Mouse (Mus musculus) Patski (cell line): Measurements from ENCODE around the gene Clca1. TPM values are rescaled to one million over a fixed set of nuclear protein-coding genes. Genes with fewer than 3 reads are reported as not detected.
A peak's percentile ranks its signal among the peaks of the same experiment; 100 is the strongest.
"Not testable (repeated sequence)": the region's sequence is repeated elsewhere in the genome, so short reads cannot be mapped to it uniquely, and the experiment has no call there.

Experiments used
- ATAC-seq: fragments of 100-300 bp; one replicate; pipeline ENCODE4 v1.8.0; 2021
- CTCF ChIA-PET: fragments of 350-600 bp; sonication (Branson Sonifier 250); formaldehyde crosslinking; loops from one replicate; lab custom pipeline; 2022; ENCODE audit warnings: inconsistent platforms; lab: Charles Lee
- POLR2A ChIA-PET: fragments of 350-600 bp; sonication (Branson Sonifier 250); formaldehyde crosslinking; loops from one replicate; lab custom pipeline; 2022; ENCODE audit warnings: antibody characterized with exemption, inconsistent platforms; lab: Charles Lee
- DNase-seq: peaks from one replicate; pipeline ENCODE4 v3.0.0-alpha.2; 2011; ENCODE audit warnings: low read depth, low spot score
- H3K27me3 ChIP-seq: fragments of 371-371 bp; one replicate; pipeline ENCODE4 v1.5.1; 2021
- CTCF ChIP-seq: fragments of 100-300 bp; IDR thresholded peaks from one replicate; pipeline ENCODE4 v1.5.1; 2021
- in situ Hi-C: fragments of 300-500 bp; cut with MboI; formaldehyde crosslinking; loops from 3 replicates; pipeline ENCODE4 v1.11.1; 2018; ENCODE audit warnings: low pct_unique_long_range_greater_than_20kb, mixed read lengths
- polyA plus RNA-seq: library from polyadenylated mRNA; unstranded; gene quantifications from one replicate; pipeline ENCODE4 v1.2.3, GENCODE M21; 2021

Clca1 gene
- not detected for polyA plus RNA-seq

GRCm38 (mm10) chr3:145032676-145033075 lies at the start of gene Clca1:
Clca1 (minus strand) TSS chr3:145032776.
- DNase-seq (no peak), ATAC-seq (no peak)
- CTCF ChIA-PET, result no interaction called here
- in situ Hi-C loops, result no loop called here
- TF ChIP-seq CTCF, result no peak
- POLR2A ChIA-PET, result no interaction called here
- no peaks in the 10 kb centered on the region for H3K27me3 ChIP-seq

- ATAC-seq, result no peak
- in situ Hi-C loops, result no loop called here
- ChIA-PET POLR2A (no interaction called here), CTCF (interaction anchor here (0.7 to 3.5 kb wide), 4 partner anchors 8 to 19 kb away, joined by 3 to 16 read pairs (median 4); no protein-coding TSS in a partner anchor)
- TF ChIP-seq CTCF, result no peak
- no peak for DNase-seq
- no peaks in the 10 kb centered on the region for H3K27me3 ChIP-seq
These were observed 48.3 kb upstream of the Clca1 start for GRCm38 (mm10) chr3:145080904-145081303.

GRCm38 (mm10) chr3:145078405-145078804 lies 45.8 kb upstream of the Clca1 start:
- in situ Hi-C loops, result no loop called here
- ATAC-seq, result no peak
- no peak for DNase-seq
- POLR2A ChIA-PET, result no interaction called here
- H3K27me3 ChIP-seq, result no peaks in the 10 kb centered on the region
- CTCF ChIA-PET, result no interaction called here
- no peak for TF ChIP-seq CTCF

GRCm38 (mm10) chr3:145072339-145072738 lies 39.8 kb upstream of the Clca1 start:
- no peak for ATAC-seq
- ChIA-PET POLR2A (no interaction called here), CTCF (interaction anchor here (0.7 to 1.0 kb wide), 2 partner anchors 9 to 10 kb away, joined by 3 to 5 read pairs; no protein-coding TSS in a partner anchor)
- no peak for TF ChIP-seq CTCF
- DNase-seq, result no peak
- in situ Hi-C loops, result no loop called here
- no peaks in the 10 kb centered on the region for H3K27me3 ChIP-seq

- TF ChIP-seq CTCF, result no peak
- H3K27me3 ChIP-seq, result peaks cover 4% of the 10 kb centered on the region
- no peak for ATAC-seq
- ChIA-PET CTCF (interaction anchor here (1.1 kb wide), 1 partner anchor 12 kb away, joined by 3 read pairs; no protein-coding TSS in a partner anchor), POLR2A (no interaction called here)
- in situ Hi-C loops, result loop anchor here (5.0 kb wide), 1 partner anchor 52 kb away; no protein-coding TSS in a partner anchor
- DNase-seq, result no peak
These were observed 36.4 kb upstream of the Clca1 start for GRCm38 (mm10) chr3:145068964-145069363.

GRCm38 (mm10) chr3:145055138-145055537 lies 22.6 kb upstream of the Clca1 start:
- POLR2A ChIA-PET, result interaction anchor here (0.6 kb wide), 2 partner anchors 28 to 87 kb away, joined by 3 read pairs; no protein-coding TSS in a partner anchor
- in situ Hi-C loops, DNase-seq, ATAC-seq, CTCF ChIA-PET, H3K27me3 ChIP-seq: not testable (repeated sequence)

GRCm38 (mm10) chr3:145049820-145050219 lies 17.2 kb upstream of the Clca1 start:
- ChIA-PET CTCF (no interaction called here), POLR2A (no interaction called here)
- DNase-seq, result no peak
- H3K27me3 ChIP-seq, result no peaks in the 10 kb centered on the region
- in situ Hi-C loops, result no loop called here
- no peak for TF ChIP-seq CTCF
- ATAC-seq, result no peak

GRCm38 (mm10) chr3:145038813-145039212 lies 6.2 kb upstream of the Clca1 start:
- ChIA-PET CTCF (no interaction called here), POLR2A (no interaction called here)
- H3K27me3 ChIP-seq, result peaks cover 6% of the 10 kb centered on the region
- DNase-seq (no peak), ATAC-seq (no peak)
- in situ Hi-C loops, result no loop called here
- TF ChIP-seq CTCF, result no peak

GRCm38 (mm10) chr3:145028036-145028435 lies 4.5 kb downstream of the Clca1 start:
- POLR2A ChIA-PET, result no interaction called here
- peak; percentile 35 for ATAC-seq
- no peaks in the 10 kb centered on the region for H3K27me3 ChIP-seq
- in situ Hi-C loops, result loop anchor here (5.0 kb wide), 1 partner anchor 79 kb away; no protein-coding TSS in a partner anchor
- TF ChIP-seq CTCF, result no peak
- CTCF ChIA-PET, result interaction anchor here (0.6 to 2.8 kb wide), 8 partner anchors 9 to 226 kb away, joined by 3 to 14 read pairs (median 5); no protein-coding TSS in a partner anchor
- peak; percentile 37 for DNase-seq

- peak; percentile 97 for TF ChIP-seq CTCF
- in situ Hi-C loops, result loop anchor here (5.0 kb wide), 1 partner anchor 81 kb away; no protein-coding TSS in a partner anchor
- ChIA-PET CTCF (interaction anchor here (0.6 to 2.8 kb wide), 16 partner anchors 10 to 224 kb away, joined by 3 to 15 read pairs (median 4); partner anchors contain the start of gene Odf2l), POLR2A (no interaction called here)
- H3K27me3 ChIP-seq, result no peaks in the 10 kb centered on the region
- DNase-seq (no peak), ATAC-seq (no peak)
These were observed 5.8 kb downstream of the Clca1 start for GRCm38 (mm10) chr3:145026750-145027149.

- ChIA-PET CTCF (interaction anchor here (0.9 to 1.4 kb wide), 3 partner anchors 20 to 193 kb away, joined by 3 to 4 read pairs (median 3); no protein-coding TSS in a partner anchor), POLR2A (interaction anchor here (0.5 kb wide), 1 partner anchor 28 kb away, joined by 3 read pairs; no protein-coding TSS in a partner anchor)
- no peaks in the 10 kb centered on the region for H3K27me3 ChIP-seq
- ATAC-seq (no peak), DNase-seq (no peak)
- no peak for TF ChIP-seq CTCF
- in situ Hi-C loops, result loop anchor here (5.0 kb wide), 1 partner anchor 49 kb away; no protein-coding TSS in a partner anchor
These were observed 14.8 kb downstream of the Clca1 start for GRCm38 (mm10) chr3:145017807-145018206.
